Mouse (Mus musculus) testis, adult 2 months (tissue): ENCODE measurements around the gene Atf6.

Source experiments
- CTCF ChIP-seq: fragments of 200-500 bp; IDR thresholded peaks from 2 replicates; pipeline ENCODE4 v1.5.1; 2012; ENCODE audit warnings: low read depth, mild to moderate bottlenecking, inconsistent platforms, low read length, moderate library complexity; ENCODE audit not compliant: control insufficient read depth, insufficient read depth, insufficient replicate concordance
- POLR2A ChIP-seq: fragments of 200-500 bp; IDR thresholded peaks from 2 replicates; pipeline ENCODE4 v1.6.1; 2012; ENCODE audit warnings: low read depth, mild to moderate bottlenecking, inconsistent platforms, low read length, moderate library complexity; ENCODE audit not compliant: control insufficient read depth

- TF ChIP-seq CTCF (no peak), POLR2A (no peak)
These were observed 18.5 kb upstream of the Atf6 start for GRCm38 (mm10) chr1:170886044-170886458.
